ENCODE assay signal across 8 mouse cellular contexts in the genomic region with DNA sequence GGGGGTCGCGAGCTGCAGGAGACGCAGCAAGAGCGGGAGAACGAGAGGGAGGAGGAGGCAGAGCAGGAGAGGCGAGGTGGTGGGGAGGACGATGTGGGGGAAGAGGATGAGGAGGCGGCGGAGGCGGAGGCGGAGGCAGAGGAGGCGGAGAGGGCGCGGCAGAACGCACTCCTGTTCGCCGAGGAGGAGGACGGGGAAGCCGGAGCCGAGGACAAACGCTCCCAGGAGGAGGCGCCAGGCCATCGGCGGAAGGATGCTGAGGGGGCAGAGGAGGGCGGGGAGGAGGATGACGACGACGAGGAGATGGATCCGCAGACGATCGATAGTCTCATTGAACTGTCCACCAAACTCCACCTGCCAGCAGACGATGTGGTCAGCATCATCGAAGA. TPM values are rescaled to one million over a fixed set of nuclear protein-coding genes. Genes with fewer than 3 reads are reported as not detected.
DNase-seq lines count a peak whose midpoint lies in the region; ATAC-seq and TF ChIP-seq lines count a peak whose summit lies in the region.

No protein-coding gene starts in this region.

- H3K27ac ChIP-seq in cortical plate, adult 2 months (ENCODE audit: insufficient read depth, low read length) = peak overlapping the region; percentile 88
- no peak overlapping the region for H3K27ac ChIP-seq in limb, embryonic 12.5 days
- H3K27ac ChIP-seq in neural tube, embryonic 12.5 days = no peak overlapping the region

- TF ChIP-seq POLR2A in cortical plate, adult 2 months (IDR thresholded peaks at IDR 0.05; ENCODE audit: extremely low read depth, insufficient read depth, low read length) = peak; percentile 57

- ATAC-seq in cerebellum, adult (ENCODE audit: insufficient number of reproducible peaks, low FRiP score, low TSS enrichment) = no peak
- no peak for ATAC-seq in limb, embryonic 12.5 days (ENCODE audit: insufficient number of reproducible peaks, insufficient read depth, low FRiP score, low TSS enrichment, low read depth)
- ATAC-seq in neural tube, embryonic 12.5 days (ENCODE audit: low FRiP score, low read depth) = no peak; the same call in 1 of the 2 replicates

- peak; percentile 34 for DNase-seq in cerebellum, adult 11 months
- peak; percentile 60 for DNase-seq in CD4-positive helper T cell, adult 2 months (ENCODE audit: low read depth, low spot score)
- DNase-seq in heart, postnatal 4 days = peak; percentile 29
- DNase-seq in natural killer cell, adult 2 months (ENCODE audit: low spot score in 2 of 2) = no peak

- peak overlapping the region; percentile 76 for H3K4me3 ChIP-seq in cortical plate, adult 2 months (ENCODE audit: insufficient read depth, low read length)
- peak overlapping the region; percentile 46 for H3K4me3 ChIP-seq in limb, embryonic 12.5 days (replicated peaks)
- H3K4me3 ChIP-seq in neural tube, embryonic 12.5 days = peak overlapping the region; percentile 40

- no peak overlapping the region; the same call in 1 of the 2 replicates for H3K9ac ChIP-seq in limb, embryonic 12.5 days (replicated peaks)
- H3K9ac ChIP-seq in neural tube, embryonic 12.5 days = peak overlapping the region; percentile 45

- H3K36me3 ChIP-seq in limb, embryonic 12.5 days = peaks cover 23% of the 10 kb centered on the region
- H3K36me3 ChIP-seq in neural tube, embryonic 12.5 days = peaks cover 17% of the 10 kb centered on the region

- peak overlapping the region; percentile 99 for H3K4me2 ChIP-seq in limb, embryonic 12.5 days
- H3K4me2 ChIP-seq in neural tube, embryonic 12.5 days (replicated peaks) = peak overlapping the region; percentile 98

- 0% methylated on average over 32 of the region's 33 CpGs for WGBS in limb, embryonic 12.5 days
- under 1% methylated on average over 32 of the region's 33 CpGs for WGBS in neural tube, embryonic 12.5 days

- no peaks in the 10 kb centered on the region for H3K9me3 ChIP-seq in limb, embryonic 12.5 days
- H3K9me3 ChIP-seq in neural tube, embryonic 12.5 days = no peaks in the 10 kb centered on the region

- H3K27me3 ChIP-seq in limb, embryonic 12.5 days = peaks cover 78% of the 10 kb centered on the region
- H3K27me3 ChIP-seq in neural tube, embryonic 12.5 days (replicated peaks) = peaks cover 53% of the 10 kb centered on the region

- no peaks in the 10 kb centered on the region for H3K4me1 ChIP-seq in cortical plate, adult 2 months (ENCODE audit: control insufficient read depth, insufficient read depth, low read length)
- peaks cover 39% of the 10 kb centered on the region for H3K4me1 ChIP-seq in limb, embryonic 12.5 days (replicated peaks)
- peaks cover 36% of the 10 kb centered on the region for H3K4me1 ChIP-seq in neural tube, embryonic 12.5 days

- TF ChIP-seq CTCF in cortical plate, adult 2 months (IDR thresholded peaks at IDR 0.05; ENCODE audit: extremely low read depth, insufficient read depth, low read length) = no peak

RNA-seq across cellular contexts. Expression of gene Vgf, which starts 5.8 kb away (rescaled TPM):
- 158 and 168 TPM in 2 replicates for polyA plus RNA-seq in cortical plate, adult 2 months (2012; rRNA removed)
- not detected for total RNA-seq in heart, postnatal 4 days (2021)
- 0.09 and 0.25 TPM in 2 replicates for polyA plus RNA-seq in limb, embryonic 12.5 days (2016; fragmentation: Nextera tagmentation; extraction: Ambion mirVana)
- 3.6 and 4.5 TPM in 2 replicates for polyA plus RNA-seq in neural tube, embryonic 12.5 days (2016; fragmentation: Nextera tagmentation; extraction: Ambion mirVana)

RNA-seq across cellular contexts. Expression of gene Ap1s1, which starts 13.9 kb away (rescaled TPM):
- polyA plus RNA-seq in cortical plate, adult 2 months (2012; rRNA removed) = 311 and 334 TPM in 2 replicates
- 10 to 100 TPM; 70.9 to 82.3 TPM for total RNA-seq in heart, postnatal 4 days (2021)
- 150 and 153 TPM in 2 replicates for polyA plus RNA-seq in limb, embryonic 12.5 days (2016; fragmentation: Nextera tagmentation; extraction: Ambion mirVana)
- polyA plus RNA-seq in neural tube, embryonic 12.5 days (2016; fragmentation: Nextera tagmentation; extraction: Ambion mirVana) = 193 and 198 TPM in 2 replicates

RNA-seq across cellular contexts. Expression of gene Serpine1, which starts 40.0 kb away (rescaled TPM):
- polyA plus RNA-seq in cortical plate, adult 2 months (2012; rRNA removed) = 0.49 and 0.54 TPM in 2 replicates
- 10 to 100 TPM; 13.4 to 14.0 TPM for total RNA-seq in heart, postnatal 4 days (2021)
- polyA plus RNA-seq in limb, embryonic 12.5 days (2016; fragmentation: Nextera tagmentation; extraction: Ambion mirVana) = 0.38 and 0.44 TPM in 2 replicates
- 0.11 and 0.23 TPM in 2 replicates for polyA plus RNA-seq in neural tube, embryonic 12.5 days (2016; fragmentation: Nextera tagmentation; extraction: Ambion mirVana)

RNA-seq across cellular contexts. Expression of gene Znhit1, which starts 44.2 kb away (rescaled TPM):
- 94.7 and 96.2 TPM in 2 replicates for polyA plus RNA-seq in cortical plate, adult 2 months (2012; rRNA removed)
- total RNA-seq in heart, postnatal 4 days (2021) = 10 to 100 TPM; 48.6 to 53.2 TPM
- polyA plus RNA-seq in limb, embryonic 12.5 days (2016; fragmentation: Nextera tagmentation; extraction: Ambion mirVana) = 109 and 116 TPM in 2 replicates
- 103 and 109 TPM in 2 replicates for polyA plus RNA-seq in neural tube, embryonic 12.5 days (2016; fragmentation: Nextera tagmentation; extraction: Ambion mirVana)

RNA-seq across cellular contexts. Expression of gene Plod3, which starts 45.2 kb away (rescaled TPM):
- 34.5 and 36.6 TPM in 2 replicates for polyA plus RNA-seq in cortical plate, adult 2 months (2012; rRNA removed)
- total RNA-seq in heart, postnatal 4 days (2021) = 10 to 100 TPM; 46.9 to 51.8 TPM
- 39.5 and 42.3 TPM in 2 replicates for polyA plus RNA-seq in limb, embryonic 12.5 days (2016; fragmentation: Nextera tagmentation; extraction: Ambion mirVana)
- polyA plus RNA-seq in neural tube, embryonic 12.5 days (2016; fragmentation: Nextera tagmentation; extraction: Ambion mirVana) = 38.4 and 39.8 TPM in 2 replicates

Comparison
In these comparisons a context has a peak if more than half of its experiments do, and no peak if none do; other contexts are left out.
1. DNase-seq: peak in cerebellum, adult 11 months (single experiment), CD4-positive helper T cell, adult 2 months (single experiment) and heart, postnatal 4 days (single experiment); none in natural killer cell, adult 2 months (0 of 2).
2. RNA of gene Vgf, which starts 5.8 kb away (polyA plus RNA-seq): 158 to 168 TPM in cortical plate, adult 2 months; 3.6 to 4.5 TPM in neural tube, embryonic 12.5 days and 0.09 to 0.25 TPM in limb, embryonic 12.5 days; every median in the first group is over 10 times any median in the second.
3. Peak in every context shown above with its lines, with median percentiles within 50 percentile points of each other: H3K4me3 ChIP-seq.